7 mouse cellular contexts compared by ENCODE assay signal in genomic region chr4:148900295-148901211, GRCm38 (mm10).
DNase-seq lines count a peak whose midpoint lies in the region; ATAC-seq and TF ChIP-seq lines count a peak whose summit lies in the region.

No protein-coding gene starts in this region.

- WGBS in intestine, postnatal 0 days = under 1% methylated on average over 90 of the region's 123 CpGs
- WGBS in liver, embryonic 13.5 days (ENCODE audit: insufficient replicate concordance) = under 1% methylated on average over 100 of the region's 123 CpGs
- WGBS in stomach, embryonic 15.5 days = under 1% methylated on average over 80 of the region's 123 CpGs

- peak; percentile 64 for ATAC-seq in common myeloid progenitor, adult 5-6 weeks (replicated peaks; ENCODE audit: low read depth, poor library complexity, severe bottlenecking)
- peak; percentile 73 for ATAC-seq in intestine, postnatal 0 days
- peak; percentile 78 for ATAC-seq in liver, embryonic 13.5 days (ENCODE audit: low read depth)
- ATAC-seq in stomach, embryonic 15.5 days (ENCODE audit: insufficient read depth, low FRiP score, low read depth) = peak; percentile 86

- H3K9me3 ChIP-seq in intestine, postnatal 0 days (ENCODE audit: control insufficient read depth) = no peaks in the 10 kb centered on the region
- no peaks in the 10 kb centered on the region for H3K9me3 ChIP-seq in liver, embryonic 13.5 days (replicated peaks)
- no peaks in the 10 kb centered on the region for H3K9me3 ChIP-seq in stomach, embryonic 15.5 days

- 0 out of 2 replicates have a peak, but pooled peaks have one; percentile 16 for TF ChIP-seq CTCF in intestine, postnatal 0 days (IDR thresholded peaks at IDR 0.05; ENCODE audit: low read depth)

- H3K4me3 ChIP-seq in intestine, postnatal 0 days (ENCODE audit: low read depth, low read length) = peak overlapping the region; percentile 81
- H3K4me3 ChIP-seq in liver, embryonic 13.5 days (replicated peaks) = peak overlapping the region; percentile 64
- H3K4me3 ChIP-seq in stomach, embryonic 15.5 days (replicated peaks) = peak overlapping the region; percentile 70

- H3K27me3 ChIP-seq in intestine, postnatal 0 days (replicated peaks; ENCODE audit: control insufficient read depth, insufficient read depth, low read length) = 0 out of 2 replicates have a peak, but pooled peaks cover 5% of the 10 kb centered on the region
- peaks cover 91% of the 10 kb centered on the region for H3K27me3 ChIP-seq in liver, embryonic 13.5 days
- H3K27me3 ChIP-seq in stomach, embryonic 15.5 days (replicated peaks) = peaks cover 27% of the 10 kb centered on the region

- peak overlapping the region; percentile 95 for H3K4me2 ChIP-seq in intestine, postnatal 0 days (replicated peaks; ENCODE audit: low read depth)
- peak overlapping the region; percentile 89 for H3K4me2 ChIP-seq in liver, embryonic 13.5 days
- H3K4me2 ChIP-seq in stomach, embryonic 15.5 days = peak overlapping the region; percentile 98

- peak; percentile 49 for DNase-seq in adrenal gland, adult 8-10 months
- DNase-seq in heart, adult 11 months = peak; percentile 99
- no peak for DNase-seq in liver, embryonic 13.5 days
- peak; percentile 42 to 70 for DNase-seq in natural killer cell, adult 2 months (ENCODE audit: low spot score in 2 of 2)

- peaks cover 14% of the 10 kb centered on the region for H3K4me1 ChIP-seq in intestine, postnatal 0 days (replicated peaks; ENCODE audit: control insufficient read depth, insufficient read depth, low read length)
- H3K4me1 ChIP-seq in liver, embryonic 13.5 days (replicated peaks) = peaks cover 18% of the 10 kb centered on the region
- H3K4me1 ChIP-seq in stomach, embryonic 15.5 days = peaks cover 36% of the 10 kb centered on the region

- H3K36me3 ChIP-seq in intestine, postnatal 0 days (ENCODE audit: control insufficient read depth, insufficient read depth) = no peaks in the 10 kb centered on the region
- no peaks in the 10 kb centered on the region for H3K36me3 ChIP-seq in liver, embryonic 13.5 days
- H3K36me3 ChIP-seq in stomach, embryonic 15.5 days = no peaks in the 10 kb centered on the region

- peak overlapping the region; percentile 77 for H3K9ac ChIP-seq in intestine, postnatal 0 days (ENCODE audit: low read depth, low read length)
- peak overlapping the region; percentile 29; the same call in 1 of the 2 replicates for H3K9ac ChIP-seq in liver, embryonic 13.5 days
- H3K9ac ChIP-seq in stomach, embryonic 15.5 days = peak overlapping the region; percentile 46; the same call in 1 of the 2 replicates

- H3K27ac ChIP-seq in intestine, postnatal 0 days (ENCODE audit: low read depth, low read length) = peak overlapping the region; percentile 78
- no peak overlapping the region for H3K27ac ChIP-seq in liver, embryonic 13.5 days
- peak overlapping the region; percentile 86 for H3K27ac ChIP-seq in stomach, embryonic 15.5 days
